21 mouse cellular contexts compared by ENCODE assay signal in the genomic region with DNA sequence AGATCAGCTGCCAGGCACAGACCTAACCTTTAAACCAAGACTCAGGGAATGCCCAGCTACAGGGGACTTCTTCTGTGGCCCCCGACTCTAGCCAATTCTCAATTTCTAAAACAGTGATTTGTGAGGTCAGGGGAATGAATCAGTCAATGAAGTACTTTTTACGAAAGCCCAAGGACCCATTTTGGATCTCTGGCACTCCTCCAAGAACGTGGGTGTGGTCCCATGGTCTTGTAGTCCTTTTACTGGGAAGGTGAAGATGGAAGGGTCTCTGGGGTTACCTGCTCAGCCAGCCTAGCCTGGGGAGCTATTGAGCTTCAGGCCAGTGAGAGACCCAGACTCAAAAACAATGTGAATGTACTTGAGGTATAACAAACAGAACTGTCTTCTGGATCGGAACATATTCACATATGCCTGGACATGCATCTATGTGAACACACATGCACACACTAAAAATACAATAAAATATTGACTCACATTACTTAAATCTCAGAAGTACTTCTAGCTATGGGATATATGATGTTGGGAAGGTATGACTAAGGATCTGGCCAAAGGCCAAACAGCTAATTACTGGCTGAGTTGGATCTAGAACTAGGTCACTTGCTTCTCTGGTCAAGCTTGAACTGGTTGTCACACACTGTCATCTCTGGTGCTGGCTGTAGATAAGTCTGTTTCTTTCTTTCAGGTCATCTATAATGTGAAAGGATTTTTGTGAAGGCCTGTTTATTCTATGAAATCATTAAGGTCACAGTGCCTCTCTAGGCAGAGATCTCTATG. TPM values are rescaled to one million over a fixed set of nuclear protein-coding genes. Genes with fewer than 3 reads are reported as not detected.
DNase-seq lines count a peak whose midpoint lies in the region; ATAC-seq and TF ChIP-seq lines count a peak whose summit lies in the region.
"Had no signal": no experiment of that assay in that cellular context is flagged by ENCODE, and none has a peak within 500 bp of the region (broad histone marks: within the 10 kb centered on the region; RNA-seq: fewer than 3 reads in every experiment).

No protein-coding gene starts in this region.

- H3K4me3 ChIP-seq in stomach, postnatal 0 days (ENCODE audit: low read depth, low read length), result no peak overlapping the region
- H3K4me3 ChIP-seq: embryonic facial prominence, embryonic 12.5 days; heart, embryonic 10.5 days; limb, embryonic 13.5 days; midbrain, embryonic 13.5 days had no signal

- H3K4me1 ChIP-seq in stomach, postnatal 0 days (replicated peaks; ENCODE audit: control insufficient read depth, insufficient read depth), result no peaks in the 10 kb centered on the region
- H3K4me1 ChIP-seq: embryonic facial prominence, embryonic 12.5 days; heart, embryonic 10.5 days; limb, embryonic 13.5 days had no signal

- DNase-seq in cerebellum, adult 9-11 months, result peak; percentile 16
- DNase-seq in cerebellum, adult 11 months, result no peak
- DNase-seq in retina, postnatal 1 day, result peak; percentile 59
- DNase-seq in retina, embryonic 14.5 days (ENCODE audit: low spot score), result no peak
- peak; percentile 71 for DNase-seq in adrenal gland, postnatal 10 days
- DNase-seq in stomach, postnatal 0 days (ENCODE audit: low spot score), result no peak
- no peak for DNase-seq in left cerebral cortex, adult 9 months (ENCODE audit: low spot score in 2 of 2)

- no peak for TF ChIP-seq EP300 in stomach, postnatal 0 days (optimal IDR thresholded peaks at IDR 0.05)

- H3K36me3 ChIP-seq in stomach, postnatal 0 days (ENCODE audit: control insufficient read depth, insufficient read depth, low read length), result no peaks in the 10 kb centered on the region
- H3K36me3 ChIP-seq: embryonic facial prominence, embryonic 12.5 days; heart, embryonic 10.5 days; limb, embryonic 13.5 days; midbrain, embryonic 13.5 days had no signal

- H3K27me3 ChIP-seq in stomach, postnatal 0 days (ENCODE audit: control insufficient read depth, insufficient read depth, low read length), result no peaks in the 10 kb centered on the region
- H3K27me3 ChIP-seq: embryonic facial prominence, embryonic 12.5 days; limb, embryonic 13.5 days; midbrain, embryonic 13.5 days had no signal

- TF ChIP-seq CTCF in stomach, postnatal 0 days (IDR thresholded peaks at IDR 0.05; ENCODE audit: low read depth), result no peak

- H3K9ac ChIP-seq in stomach, postnatal 0 days (ENCODE audit: low read length), result no peak overlapping the region
- H3K9ac ChIP-seq: embryonic facial prominence, embryonic 12.5 days; limb, embryonic 13.5 days; midbrain, embryonic 13.5 days had no signal

- 54% methylated on average over 4 of the region's 4 CpGs for WGBS in stomach, postnatal 0 days

- peak; percentile 41 for ATAC-seq in stomach, postnatal 0 days (ENCODE audit: low FRiP score, low TSS enrichment)
- ATAC-seq in granulocyte monocyte progenitor cell, adult 5-6 weeks (replicated peaks; ENCODE audit: poor library complexity, severe bottlenecking), result no peak
- ATAC-seq: hindbrain, embryonic 16.5 days; midbrain, embryonic 13.5 days had no signal

- no peak overlapping the region for H3K4me2 ChIP-seq in stomach, postnatal 0 days (replicated peaks; ENCODE audit: low read depth)
- H3K4me2 ChIP-seq: embryonic facial prominence, embryonic 12.5 days; limb, embryonic 13.5 days; midbrain, embryonic 13.5 days had no signal

- H3K9me3 ChIP-seq in stomach, postnatal 0 days (ENCODE audit: control insufficient read depth, low read length), result no peaks in the 10 kb centered on the region
- H3K9me3 ChIP-seq: embryonic facial prominence, embryonic 12.5 days; heart, embryonic 10.5 days; limb, embryonic 13.5 days; midbrain, embryonic 13.5 days had no signal

- H3K27ac ChIP-seq in stomach, postnatal 0 days (replicated peaks), result peak overlapping the region; percentile 81
- H3K27ac ChIP-seq: embryonic facial prominence, embryonic 12.5 days; heart, embryonic 10.5 days; limb, embryonic 13.5 days; midbrain, embryonic 13.5 days had no signal

RNA-seq across cellular contexts. Expression of a gene that starts 25.3 kb away (rescaled TPM):
- not detected for total RNA-seq in adrenal gland, postnatal 10 days (2021)
- polyA plus RNA-seq in stomach, postnatal 0 days (2015; fragmentation: Nextera tagmentation; extraction: Ambion mirVana), result 40.0 and 44.6 TPM in 2 replicates
- not detected in 2 replicates for total RNA-seq in granulocyte monocyte progenitor cell, adult 5-6 weeks (2014; fragmentation: Nextera tagmentation)
- not detected in 2 replicates for total RNA-seq in granulocyte monocyte progenitor cell, adult 5-6 weeks (2017)
- total RNA-seq: gastrocnemius, adult 8-10 months; heart, postnatal 25 days; layer of hippocampus, adult 18-20 months; left cerebral cortex, adult 18-20 months had no signal
- polyA plus RNA-seq: heart, embryonic 10.5 days; hindbrain, embryonic 16.5 days; liver, embryonic 16.5 days; macrophage; midbrain, embryonic 13.5 days had no signal

RNA-seq across cellular contexts. Expression of a gene that starts 58.8 kb away (rescaled TPM):
- total RNA-seq in adrenal gland, postnatal 10 days (2021), result not detected
- 280 and 324 TPM in 2 replicates for polyA plus RNA-seq in stomach, postnatal 0 days (2015; fragmentation: Nextera tagmentation; extraction: Ambion mirVana)
- total RNA-seq in granulocyte monocyte progenitor cell, adult 5-6 weeks (2014; fragmentation: Nextera tagmentation), result not detected in 2 replicates
- total RNA-seq in granulocyte monocyte progenitor cell, adult 5-6 weeks (2017), result not detected in 2 replicates
- total RNA-seq: heart, postnatal 25 days; layer of hippocampus, adult 18-20 months; left cerebral cortex, adult 18-20 months had no signal
- polyA plus RNA-seq: C2C12; heart, embryonic 10.5 days; kidney, embryonic 14.5 days; limb, embryonic 13.5 days; liver, embryonic 16.5 days; macrophage; midbrain, embryonic 13.5 days had no signal

Comparison
In these comparisons a context has a peak if more than half of its experiments do, and no peak if none do; other contexts are left out.
1. DNase-seq: peak in cerebellum, adult 9-11 months (single experiment), retina, postnatal 1 day (single experiment) and adrenal gland, postnatal 10 days (single experiment); none in cerebellum, adult 11 months (single experiment), retina, embryonic 14.5 days (single experiment), stomach, postnatal 0 days (single experiment) and left cerebral cortex, adult 9 months (0 of 2).